Mouse (Mus musculus) left cerebral cortex, postnatal 36 days (tissue): Measurements from ENCODE around the gene C8g. TPM values are rescaled to one million over a fixed set of nuclear protein-coding genes. Genes with fewer than 3 reads are reported as not detected.

Source experiments
- total RNA-seq, 2 experiments: library from RNA; stranded (reverse); gene quantifications; 2 replicates each; pipeline ENCODE4 v1.2.3; 2021

Gene C8g
- total RNA-seq, 2 experiments from 2014 or later, result 1.0 to 1.6 TPM

Other genes with a start within 250 kb of the C8g start
- gene Tmem203, start 246.3 kb downstream of the C8g start, total RNA-seq, result 10 to 100 TPM; 32.8 to 44.3 TPM
- gene Tprn, start 239.1 kb downstream of the C8g start, total RNA-seq, result 10 to 100 TPM; 18.5 to 24.7 TPM
- 10 to 100 TPM; 60.1 to 68.3 TPM for gene Ssna1, start 229.3 kb downstream of the C8g start, total RNA-seq
- gene Anapc2, start 229.2 kb downstream of the C8g start, total RNA-seq, result 10 to 100 TPM; 78.9 to 82.8 TPM
- gene Tmem210, start 213.6 kb downstream of the C8g start, total RNA-seq, result not detected
- not detected for gene Lrrc26, start 211.8 kb downstream of the C8g start, total RNA-seq
- 100 to 1,000 TPM; 451 to 471 TPM for gene Grin1, start 182.5 kb downstream of the C8g start, total RNA-seq
- 10 to 100 TPM; 57.0 to 63.7 TPM for gene Man1b1, start 169.4 kb downstream of the C8g start, total RNA-seq
- gene Dpp7, start 145.4 kb downstream of the C8g start, total RNA-seq, result 10 to 100 TPM; 27.1 to 34.1 TPM
- gene Uap1l1, start 136.0 kb downstream of the C8g start, total RNA-seq, result 10 to 100 TPM; 17.0 to 20.8 TPM
- 1 to 10 TPM; 2.7 to 4.1 TPM for gene Sapcd2, start 129.4 kb downstream of the C8g start, total RNA-seq
- gene Entpd2, start 105.8 kb downstream of the C8g start, total RNA-seq, result 10 to 100 TPM; 12.0 to 13.9 TPM
- 100 to 1,000 TPM; 325 to 339 TPM for gene Npdc1, start 102.4 kb downstream of the C8g start, total RNA-seq
- gene Fut7, start 78.5 kb downstream of the C8g start, total RNA-seq, result under 1 TPM in 1 of 2 experiments, not detected in 1; 0.20 TPM
- 100 to 1,000 TPM; 169 to 174 TPM for gene Abca2, start 73.0 kb downstream of the C8g start, total RNA-seq
- under 1 TPM in 1 of 2 experiments, not detected in 1; 0.69 TPM for gene Clic3, start 44.9 kb downstream of the C8g start, total RNA-seq
- 10 to 100 TPM; 72.8 to 75.8 TPM for gene Paxx, start 40.6 kb downstream of the C8g start, total RNA-seq
- gene Ptgds, start 31.7 kb downstream of the C8g start, total RNA-seq, result 1,000 to 10,000 TPM; 1,442 to 2,237 TPM
- not detected for gene Lcn12, start 7.8 kb downstream of the C8g start, total RNA-seq
- 100 to 1,000 TPM; 107 to 127 TPM for gene Fbxw5, start 969 bp downstream of the C8g start, total RNA-seq
- 1 to 10 TPM; 8.7 to 9.3 TPM for gene Traf2, start 45.2 kb upstream of the C8g start, total RNA-seq
- 100 to 1,000 TPM; 189 to 236 TPM for gene Edf1, start 56.1 kb upstream of the C8g start, total RNA-seq
- 1 to 10 TPM; 1.4 to 2.4 TPM for gene Mamdc4, start 73.1 kb upstream of the C8g start, total RNA-seq
- gene Phpt1, start 73.5 kb upstream of the C8g start, total RNA-seq, result 10 to 100 TPM; 74.6 to 75.4 TPM
- 100 to 1,000 TPM in 1 of 2 experiments, 10 to 100 TPM in 1; 99.8 to 110 TPM for gene Ajm1, start 80.0 kb upstream of the C8g start, total RNA-seq
- 100 to 1,000 TPM; 144 to 160 TPM for gene Rabl6, start 106.8 kb upstream of the C8g start, total RNA-seq
- not detected for gene Ccdc183, start 116.0 kb upstream of the C8g start, total RNA-seq
- gene Tmem141, start 120.3 kb upstream of the C8g start, total RNA-seq, result 10 to 100 TPM; 19.8 to 29.2 TPM
- gene Fcna, start 126.3 kb upstream of the C8g start, total RNA-seq, result under 1 TPM; 0.25 to 0.50 TPM
- gene Lcn8, start 151.4 kb upstream of the C8g start, total RNA-seq, result not detected
- gene Lcn5, start 156.2 kb upstream of the C8g start, total RNA-seq, result not detected
- not detected for gene Lcn6, start 175.1 kb upstream of the C8g start, total RNA-seq
- gene Lcn10, start 181.0 kb upstream of the C8g start, total RNA-seq, result not detected
- not detected for gene Obp2a, start 198.3 kb upstream of the C8g start, total RNA-seq
- 100 to 1,000 TPM in 1 of 2 experiments, 10 to 100 TPM in 1; 83.5 to 107 TPM for gene Bmyc, start 205.0 kb upstream of the C8g start, total RNA-seq
- not detected for gene Obp2b, start 235.3 kb upstream of the C8g start, total RNA-seq